Mouse (Mus musculus) retina, postnatal 7 days (tissue): Measurements from ENCODE around the gene Safb2.

ENCODE experiments used
- DNase-seq: peaks from one replicate; pipeline ENCODE4 v3.0.0-alpha.2; 2012; ENCODE audit warnings: low read depth, low spot score

The Safb2 gene

GRCm38 (mm10) chr17:56560131-56560530 is 24.3 kb downstream of the Safb2 start:
- no peak for DNase-seq

GRCm38 (mm10) chr17:56559386-56559785 is 25.0 kb downstream of the Safb2 start:
- DNase-seq = no peak

GRCm38 (mm10) chr17:56558448-56558847 is 25.9 kb downstream of the Safb2 start:
- peak; percentile 64 for DNase-seq

GRCm38 (mm10) chr17:56554122-56554551 is 30.2 kb downstream of the Safb2 start, which contains the start of gene Gm20219:
Gm20219 (minus strand) TSS chr17:56554387.
- DNase-seq = no peak

- peak; percentile 46 for DNase-seq
Measured at GRCm38 (mm10) chr17:56552781-56553363, 31.5 kb downstream of the Safb2 start.

- no peak for DNase-seq
Measured at GRCm38 (mm10) chr17:56551841-56552581, 32.4 kb downstream of the Safb2 start.

- DNase-seq = no peak
Measured at GRCm38 (mm10) chr17:56550784-56551475, 33.5 kb downstream of the Safb2 start.

- no peak for DNase-seq
Measured at GRCm38 (mm10) chr17:56548605-56549105, 35.7 kb downstream of the Safb2 start.

- DNase-seq = no peak
Measured at GRCm38 (mm10) chr17:56547846-56548604, 36.4 kb downstream of the Safb2 start.

- no peak for DNase-seq
Measured at GRCm38 (mm10) chr17:56547116-56547845, 37.1 kb downstream of the Safb2 start.

GRCm38 (mm10) chr17:56546576-56546975 is 37.8 kb downstream of the Safb2 start:
- no peak for DNase-seq

- no peak for DNase-seq
Measured at GRCm38 (mm10) chr17:56545945-56546344, 38.4 kb downstream of the Safb2 start.

- no peak for DNase-seq
Measured at GRCm38 (mm10) chr17:56544699-56545387, 39.5 kb downstream of the Safb2 start.

- no peak for DNase-seq
Measured at GRCm38 (mm10) chr17:56543684-56544224, 40.6 kb downstream of the Safb2 start.

- no peak for DNase-seq
Measured at GRCm38 (mm10) chr17:56542736-56543135, 41.6 kb downstream of the Safb2 start.

- no peak for DNase-seq
Measured at GRCm38 (mm10) chr17:56540562-56540975, 43.8 kb downstream of the Safb2 start.

- no peak for DNase-seq
Measured at GRCm38 (mm10) chr17:56537912-56538311, 46.5 kb downstream of the Safb2 start.

- DNase-seq = no peak
Measured at GRCm38 (mm10) chr17:56536874-56537273, 47.5 kb downstream of the Safb2 start.

- no peak for DNase-seq
Measured at GRCm38 (mm10) chr17:56536192-56536591, 48.2 kb downstream of the Safb2 start.

- no peak for DNase-seq
Measured at GRCm38 (mm10) chr17:56524943-56525342, 59.4 kb downstream of the Safb2 start.
